Mouse (Mus musculus): Measurements from ENCODE around the gene Map3k5. TPM values are rescaled to one million over a fixed set of nuclear protein-coding genes. Genes with fewer than 3 reads are reported as not detected.
A peak's percentile ranks its signal among the peaks of the same experiment; 100 is the strongest.
"Not testable (repeated sequence)": the region's sequence is repeated elsewhere in the genome, so short reads cannot be mapped to it uniquely, and the experiment has no call there.

Map3k5 gene
- polyA plus RNA-seq, 1 experiment from 2014 or later, result 3.1 TPM

GRCm38 (mm10) chr10:19963206-19963605 lies 28.9 kb downstream of the Map3k5 start:
- TF ChIP-seq CTCF (IDR thresholded peaks at IDR 0.05), result no peak
- no peak for TF ChIP-seq EP300 (IDR thresholded peaks at IDR 0.05)
- Histone ChIP-seq H3K4me1 (ENCODE audit: insufficient read depth, low read depth, low read length) (peaks cover 8% of the 10 kb centered on the region; the same call in 1 of the 2 replicates), H3K36me3 (ENCODE audit: insufficient read depth, low read length) (no peaks in the 10 kb centered on the region), H3K27me3 (replicated peaks; ENCODE audit: insufficient read depth, low read length) (no peaks in the 10 kb centered on the region), H3K4me2 (replicated peaks; ENCODE audit: low read depth, low read length) (no peak overlapping the region), H3K4me3 (ENCODE audit: low read depth, low read length) (no peak overlapping the region), H3K9me3 (ENCODE audit: low read length) (no peaks in the 10 kb centered on the region), H3K27ac (ENCODE audit: low read length) (no peak overlapping the region), H3K9ac (replicated peaks; ENCODE audit: low read depth) (no peak overlapping the region)
- ATAC-seq, result no peak
- 83% methylated on average over 1 of the region's 1 CpGs for WGBS
- DNase-seq (ENCODE audit: low spot score), result no peak

- H3K4me2 ChIP-seq (replicated peaks; ENCODE audit: low read depth, low read length), result no peak overlapping the region
- H3K27me3 ChIP-seq (replicated peaks; ENCODE audit: insufficient read depth, low read length), result no peaks in the 10 kb centered on the region
- peaks cover 8% of the 10 kb centered on the region; the same call in 1 of the 2 replicates for H3K4me1 ChIP-seq (ENCODE audit: insufficient read depth, low read depth, low read length)
- H3K9me3 ChIP-seq (ENCODE audit: low read length), result no peaks in the 10 kb centered on the region
- no peaks in the 10 kb centered on the region for H3K36me3 ChIP-seq (ENCODE audit: insufficient read depth, low read length)
- H3K9ac ChIP-seq (replicated peaks; ENCODE audit: low read depth), result no peak overlapping the region
- no peak overlapping the region for H3K27ac ChIP-seq (ENCODE audit: low read length)
- TF ChIP-seq CTCF (IDR thresholded peaks at IDR 0.05), result no peak
- no peak for TF ChIP-seq EP300 (IDR thresholded peaks at IDR 0.05)
- H3K4me3 ChIP-seq (ENCODE audit: low read depth, low read length), result no peak overlapping the region
- DNase-seq (ENCODE audit: low spot score), result no peak
- 35% methylated on average over 4 of the region's 4 CpGs for WGBS
- ATAC-seq, result no peak
Measured at GRCm38 (mm10) chr10:19964105-19964504, 29.8 kb downstream of the Map3k5 start.

GRCm38 (mm10) chr10:19966597-19966996 lies 32.3 kb downstream of the Map3k5 start:
- Histone ChIP-seq H3K27ac (ENCODE audit: low read length) (peak overlapping the region; percentile 52; the same call in 1 of the 2 replicates), H3K4me2 (replicated peaks; ENCODE audit: low read depth, low read length) (0 out of 2 replicates have a peak overlapping the region, but pooled peaks have one; percentile 8), H3K27me3 (replicated peaks; ENCODE audit: insufficient read depth, low read length) (no peaks in the 10 kb centered on the region), H3K9me3 (ENCODE audit: low read length) (no peaks in the 10 kb centered on the region), H3K9ac (replicated peaks; ENCODE audit: low read depth) (no peak overlapping the region), H3K4me3 (ENCODE audit: low read depth, low read length) (no peak overlapping the region), H3K4me1 (ENCODE audit: insufficient read depth, low read depth, low read length) (peaks cover 8% of the 10 kb centered on the region; the same call in 1 of the 2 replicates), H3K36me3 (ENCODE audit: insufficient read depth, low read length) (no peaks in the 10 kb centered on the region)
- ATAC-seq (peak; percentile 56), DNase-seq (ENCODE audit: low spot score) (peak; percentile 28)
- 52% methylated on average over 6 of the region's 6 CpGs for WGBS
- TF ChIP-seq EP300 (IDR thresholded peaks at IDR 0.05) (no peak), CTCF (IDR thresholded peaks at IDR 0.05) (no peak)

GRCm38 (mm10) chr10:19968445-19968844 lies 34.2 kb downstream of the Map3k5 start:
- H3K4me3 ChIP-seq (ENCODE audit: low read depth, low read length), result no peak overlapping the region
- no peak overlapping the region for H3K4me2 ChIP-seq (replicated peaks; ENCODE audit: low read depth, low read length)
- no peak for TF ChIP-seq EP300 (IDR thresholded peaks at IDR 0.05)
- TF ChIP-seq CTCF (IDR thresholded peaks at IDR 0.05), result no peak
- H3K9me3 ChIP-seq (ENCODE audit: low read length), result no peaks in the 10 kb centered on the region
- H3K27ac ChIP-seq (ENCODE audit: low read length), result no peak overlapping the region
- WGBS, result 74% methylated on average over 8 of the region's 8 CpGs
- H3K9ac ChIP-seq (replicated peaks; ENCODE audit: low read depth), result no peak overlapping the region
- peaks cover 8% of the 10 kb centered on the region; the same call in 1 of the 2 replicates for H3K4me1 ChIP-seq (ENCODE audit: insufficient read depth, low read depth, low read length)
- H3K36me3 ChIP-seq (ENCODE audit: insufficient read depth, low read length), result no peaks in the 10 kb centered on the region
- no peak for ATAC-seq
- H3K27me3 ChIP-seq (replicated peaks; ENCODE audit: insufficient read depth, low read length), result no peaks in the 10 kb centered on the region
- no peak for DNase-seq (ENCODE audit: low spot score)

- Histone ChIP-seq H3K27me3 (replicated peaks; ENCODE audit: insufficient read depth, low read length) (no peaks in the 10 kb centered on the region), H3K4me3 (ENCODE audit: low read depth, low read length) (no peak overlapping the region), H3K4me1 (ENCODE audit: insufficient read depth, low read depth, low read length) (peaks cover 7% of the 10 kb centered on the region; the same call in 1 of the 2 replicates), H3K9me3 (ENCODE audit: low read length) (no peaks in the 10 kb centered on the region), H3K27ac (ENCODE audit: low read length) (no peak overlapping the region), H3K9ac (replicated peaks; ENCODE audit: low read depth) (no peak overlapping the region), H3K4me2 (replicated peaks; ENCODE audit: low read depth, low read length) (no peak overlapping the region), H3K36me3 (ENCODE audit: insufficient read depth, low read length) (no peaks in the 10 kb centered on the region)
- no peak for ATAC-seq
- TF ChIP-seq EP300 (IDR thresholded peaks at IDR 0.05) (no peak), CTCF (IDR thresholded peaks at IDR 0.05) (no peak)
- DNase-seq (ENCODE audit: low spot score), result no peak
- 76% methylated on average over 14 of the region's 14 CpGs for WGBS
Measured at GRCm38 (mm10) chr10:19969831-19970460, 35.7 kb downstream of the Map3k5 start.

GRCm38 (mm10) chr10:19971491-19971890 lies 37.2 kb downstream of the Map3k5 start:
- not testable (repeated sequence) for DNase-seq (ENCODE audit: low spot score); ATAC-seq; H3K4me2 ChIP-seq (replicated peaks; ENCODE audit: low read depth, low read length); H3K9me3 ChIP-seq (ENCODE audit: low read length); H3K4me3 ChIP-seq (ENCODE audit: low read depth, low read length); H3K36me3 ChIP-seq (ENCODE audit: insufficient read depth, low read length); H3K9ac ChIP-seq (replicated peaks; ENCODE audit: low read depth); H3K27ac ChIP-seq (ENCODE audit: low read length); H3K4me1 ChIP-seq (ENCODE audit: insufficient read depth, low read depth, low read length); H3K27me3 ChIP-seq (replicated peaks; ENCODE audit: insufficient read depth, low read length)
- WGBS, result 80% methylated on average over 6 of the region's 7 CpGs
